Comparison of ENCODE assay signal across 8 mouse cellular contexts in genomic region chr15:101198218-101198617, GRCm38 (mm10). TPM values are rescaled to one million over a fixed set of nuclear protein-coding genes. Genes with fewer than 3 reads are reported as not detected.
A peak's percentile ranks its signal among the peaks of the same experiment; 100 is the strongest.
DNase-seq lines count a peak whose midpoint lies in the region; ATAC-seq and TF ChIP-seq lines count a peak whose summit lies in the region.

No protein-coding gene starts in this region.

- H3K27me3 ChIP-seq in forebrain, embryonic 12.5 days = peaks cover 10% of the 10 kb centered on the region; the same call in 1 of the 2 replicates

- WGBS in forebrain, embryonic 12.5 days = 25% methylated on average over 3 of the region's 3 CpGs

- no peak overlapping the region for H3K27ac ChIP-seq in forebrain, embryonic 12.5 days

- peak; percentile 86 for TF ChIP-seq CTCF in brain, embryonic 14.5 days (IDR thresholded peaks at IDR 0.05; ENCODE audit: borderline replicate concordance, extremely low read depth, insufficient read depth, insufficient read length)

- no peak overlapping the region for H3K4me3 ChIP-seq in forebrain, embryonic 12.5 days (replicated peaks)

- no peak overlapping the region for H3K9ac ChIP-seq in forebrain, embryonic 12.5 days

- H3K4me1 ChIP-seq in forebrain, embryonic 12.5 days = peaks cover under 1% of the 10 kb centered on the region; the same call in 1 of the 2 replicates

- no peaks in the 10 kb centered on the region for H3K9me3 ChIP-seq in forebrain, embryonic 12.5 days

- no peak for TF ChIP-seq POLR2A in brain, embryonic 14.5 days (IDR thresholded peaks at IDR 0.05; ENCODE audit: borderline replicate concordance, extremely low read depth, insufficient read depth, insufficient read length, poor library complexity, severe bottlenecking)

- H3K4me2 ChIP-seq in forebrain, embryonic 12.5 days = no peak overlapping the region

- H3K36me3 ChIP-seq in forebrain, embryonic 12.5 days (replicated peaks) = peaks cover 83% of the 10 kb centered on the region

- peak; percentile 61 for DNase-seq in MEL-GATA-1-ER (ENCODE audit: extremely low read depth, low read depth)
- peak; percentile 83 for DNase-seq in brain, embryonic 14.5 days (ENCODE audit: low read depth)
- DNase-seq in layer of hippocampus, adult 9-10 months (ENCODE audit: low spot score) = peak; percentile 63
- DNase-seq in lung, postnatal 36 days = peak; percentile 89
- peak; percentile 78 to 83 for DNase-seq in right cerebral cortex, postnatal 10 days (ENCODE audit: low spot score in 2 of 2)
- DNase-seq in yolk sac, embryonic 10.5 days (ENCODE audit: low spot score) = peak; percentile 59

- ATAC-seq in forebrain, embryonic 12.5 days (ENCODE audit: low FRiP score) = peak; percentile 83
- peak; percentile 83 to 92 for ATAC-seq in hematopoietic stem cell, adult 5-6 weeks (replicated peaks in 1 of 2; ENCODE audit: insufficient read depth in 1 of 2, low FRiP score in 2 of 2, low TSS enrichment in 1 of 2, low read depth in 1 of 2, poor library complexity in 2 of 2, severe bottlenecking in 2 of 2)

RNA-seq across cellular contexts. Expression of gene Acvr1b, which starts 24.4 kb away (rescaled TPM):
- polyA plus RNA-seq in brain, embryonic 14.5 days (2012; rRNA removed) = 62.5 and 75.3 TPM in 2 replicates
- polyA plus RNA-seq in forebrain, embryonic 12.5 days (2016; fragmentation: Nextera tagmentation; extraction: Ambion mirVana) = 14.5 and 18.4 TPM in 2 replicates
- 19.6 and 25.5 TPM in 2 replicates for total RNA-seq in hematopoietic stem cell, adult 5-6 weeks (2017)

RNA-seq across cellular contexts. Expression of gene Grasp, which starts 25.8 kb away (rescaled TPM):
- polyA plus RNA-seq in brain, embryonic 14.5 days (2012; rRNA removed) = 4.9 and 6.5 TPM in 2 replicates
- polyA plus RNA-seq in forebrain, embryonic 12.5 days (2016; fragmentation: Nextera tagmentation; extraction: Ambion mirVana) = 4.1 and 4.7 TPM in 2 replicates
- 6.6 and 7.8 TPM in 2 replicates for total RNA-seq in hematopoietic stem cell, adult 5-6 weeks (2017)

RNA-seq across cellular contexts. Expression of gene Nr4a1, which starts 55.9 kb away (rescaled TPM):
- 5.4 and 10.5 TPM in 2 replicates for polyA plus RNA-seq in brain, embryonic 14.5 days (2012; rRNA removed)
- 2.9 and 3.6 TPM in 2 replicates for polyA plus RNA-seq in forebrain, embryonic 12.5 days (2016; fragmentation: Nextera tagmentation; extraction: Ambion mirVana)
- total RNA-seq in hematopoietic stem cell, adult 5-6 weeks (2017) = 246 and 344 TPM in 2 replicates
